Mouse (Mus musculus): ENCODE results near the gene Gm3448. TPM values are rescaled to one million over a fixed set of nuclear protein-coding genes. Genes with fewer than 3 reads are reported as not detected.
"Not testable (repeated sequence)": the region's sequence is repeated elsewhere in the genome, so short reads cannot be mapped to it uniquely, and the experiment has no call there.

Gm3448 gene
- polyA plus RNA-seq, 1 experiment from 2014 or later: 5.4 TPM

DNA sequence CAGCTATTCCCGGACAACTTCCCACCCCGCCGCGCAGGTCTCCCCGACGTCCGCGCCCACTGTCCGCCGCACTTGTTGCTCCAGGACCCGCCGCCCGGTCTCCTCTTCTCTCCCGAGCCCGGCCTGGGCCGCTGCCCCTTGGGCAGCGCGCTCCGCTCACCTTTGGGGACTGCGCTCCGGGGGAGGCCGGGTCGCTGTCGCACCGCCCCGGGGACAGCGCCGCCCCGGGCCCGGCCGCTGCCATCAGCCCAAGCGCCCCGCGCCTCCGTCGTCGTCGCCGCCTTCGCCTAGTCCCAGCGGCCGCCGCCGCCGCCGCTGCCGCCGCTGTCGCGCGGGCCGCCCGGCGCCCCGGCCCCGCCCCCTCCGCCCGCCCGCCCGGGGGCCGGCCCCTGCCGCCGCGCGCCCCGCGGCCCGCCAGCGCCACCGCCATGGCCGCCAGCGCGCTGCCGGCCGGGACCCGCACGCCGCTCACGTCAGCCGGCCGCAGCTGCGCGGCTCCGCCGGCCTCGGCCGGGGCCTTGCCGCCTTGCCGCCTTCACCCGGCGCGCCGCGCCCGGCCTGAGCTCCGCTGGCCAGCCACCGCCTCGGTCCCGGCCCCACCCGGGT lies 80.3 kb downstream of the Gm3448 start, which contains the start of gene Phf10:
Gene Phf10 (minus strand): TSS at position 323 of the 606 bp plus-strand sequence.
- H3K4me3 ChIP-seq (ENCODE audit: low read depth, low read length): peak within 1 kb of the TSS; percentile 79
- not testable (repeated sequence) for H3K9me3 ChIP-seq (ENCODE audit: low read length); H3K4me1 ChIP-seq (ENCODE audit: insufficient read depth); H3K27me3 ChIP-seq (ENCODE audit: insufficient read depth, low read length)
- peak within 1 kb of the TSS; percentile 92 for H3K27ac ChIP-seq (ENCODE audit: low read depth)
- WGBS (ENCODE audit: insufficient replicate concordance): under 1% methylated on average over 41 of the region's 100 CpGs
- peak; percentile 86 for ATAC-seq
- H3K9ac ChIP-seq (replicated peaks): peak within 1 kb of the TSS; percentile 93
- H3K36me3 ChIP-seq (replicated peaks; ENCODE audit: insufficient read depth, low read length): peaks cover 12% of the 10 kb centered on the region
- H3K4me2 ChIP-seq (ENCODE audit: low read depth, low read length): peak within 1 kb of the TSS; percentile 93
- DNase-seq: peak; percentile 55

DNA sequence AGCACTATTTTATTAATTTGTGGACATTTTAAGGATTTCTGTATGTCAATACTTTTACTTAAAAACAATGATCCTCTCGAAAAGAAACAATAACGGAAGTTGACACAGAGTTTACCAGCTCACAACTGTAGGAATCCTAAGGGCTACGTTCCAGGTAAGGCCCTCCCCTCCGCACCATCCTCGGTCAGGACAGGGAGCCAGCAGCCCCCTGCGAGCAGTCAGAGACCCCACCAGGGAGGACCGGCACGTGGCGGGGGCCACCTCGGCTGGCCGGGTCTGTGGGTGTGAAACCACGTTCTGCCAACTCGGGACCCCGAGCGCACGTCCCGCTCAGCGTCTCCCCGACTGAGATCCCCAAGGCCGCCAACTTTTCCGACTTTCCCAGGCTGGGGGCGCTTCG lies 80.8 kb downstream of the Gm3448 start:
- under 1% methylated on average over 20 of the region's 23 CpGs for WGBS (ENCODE audit: insufficient replicate concordance)
- DNase-seq: peak; percentile 47
- no peaks in the 10 kb centered on the region for H3K9me3 ChIP-seq (ENCODE audit: low read length)
- H3K4me1 ChIP-seq (ENCODE audit: insufficient read depth): peaks cover 6% of the 10 kb centered on the region; the same call in 1 of the 2 replicates
- H3K4me3 ChIP-seq (ENCODE audit: low read depth, low read length): peak overlapping the region; percentile 79
- no peaks in the 10 kb centered on the region for H3K27me3 ChIP-seq (ENCODE audit: insufficient read depth, low read length)
- H3K4me2 ChIP-seq (ENCODE audit: low read depth, low read length): peak overlapping the region; percentile 93
- peak overlapping the region; percentile 93 for H3K9ac ChIP-seq (replicated peaks)
- no peak for TF ChIP-seq CTCF (IDR thresholded peaks at IDR 0.05; ENCODE audit: low read depth)
- TF ChIP-seq EP300 (IDR thresholded peaks at IDR 0.05; ENCODE audit: low read depth): no peak
- H3K36me3 ChIP-seq (replicated peaks; ENCODE audit: insufficient read depth, low read length): peaks cover 12% of the 10 kb centered on the region
- peak; percentile 20 for ATAC-seq
- peak overlapping the region; percentile 92 for H3K27ac ChIP-seq (ENCODE audit: low read depth)

DNA sequence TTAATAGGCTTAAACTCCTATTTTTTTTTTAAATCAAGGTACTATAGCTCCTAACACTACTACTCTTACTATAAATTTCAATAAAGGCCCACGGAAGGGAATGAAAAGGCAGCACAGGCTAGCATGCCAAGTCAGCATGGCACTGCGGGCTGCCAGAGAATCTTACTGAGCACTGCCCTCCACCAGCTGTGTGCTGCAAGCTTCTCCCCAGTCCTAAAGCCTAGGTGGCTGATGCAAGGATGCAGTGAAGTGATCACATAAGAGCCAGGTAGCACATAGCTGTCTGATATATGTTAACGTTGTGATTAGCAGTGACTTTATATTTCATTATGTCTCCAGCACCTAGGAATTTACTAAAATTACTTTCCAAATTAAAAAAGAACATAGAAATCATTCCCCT lies 81.4 kb downstream of the Gm3448 start:
- H3K9me3 ChIP-seq (ENCODE audit: low read length): no peaks in the 10 kb centered on the region
- peaks cover 6% of the 10 kb centered on the region; the same call in 1 of the 2 replicates for H3K4me1 ChIP-seq (ENCODE audit: insufficient read depth)
- H3K27ac ChIP-seq (ENCODE audit: low read depth): 0 out of 2 replicates have a peak overlapping the region, but pooled peaks have one; percentile 18
- H3K9ac ChIP-seq (replicated peaks): peak overlapping the region; percentile 61
- peak; percentile 18; the same call in 1 of the 2 replicates for ATAC-seq
- 29% methylated on average over 3 of the region's 3 CpGs for whole genome bisulfite sequencing (ENCODE audit: insufficient replicate concordance)
- H3K4me3 ChIP-seq (ENCODE audit: low read depth, low read length): peak overlapping the region; percentile 79
- peak overlapping the region; percentile 93 for H3K4me2 ChIP-seq (ENCODE audit: low read depth, low read length)
- H3K36me3 ChIP-seq (replicated peaks; ENCODE audit: insufficient read depth, low read length): peaks cover 13% of the 10 kb centered on the region
- peak; percentile 36 for DNase-seq
- no peaks in the 10 kb centered on the region for H3K27me3 ChIP-seq (ENCODE audit: insufficient read depth, low read length)
- no peak for TF ChIP-seq CTCF (IDR thresholded peaks at IDR 0.05; ENCODE audit: low read depth)
- TF ChIP-seq EP300 (IDR thresholded peaks at IDR 0.05; ENCODE audit: low read depth): no peak

DNA sequence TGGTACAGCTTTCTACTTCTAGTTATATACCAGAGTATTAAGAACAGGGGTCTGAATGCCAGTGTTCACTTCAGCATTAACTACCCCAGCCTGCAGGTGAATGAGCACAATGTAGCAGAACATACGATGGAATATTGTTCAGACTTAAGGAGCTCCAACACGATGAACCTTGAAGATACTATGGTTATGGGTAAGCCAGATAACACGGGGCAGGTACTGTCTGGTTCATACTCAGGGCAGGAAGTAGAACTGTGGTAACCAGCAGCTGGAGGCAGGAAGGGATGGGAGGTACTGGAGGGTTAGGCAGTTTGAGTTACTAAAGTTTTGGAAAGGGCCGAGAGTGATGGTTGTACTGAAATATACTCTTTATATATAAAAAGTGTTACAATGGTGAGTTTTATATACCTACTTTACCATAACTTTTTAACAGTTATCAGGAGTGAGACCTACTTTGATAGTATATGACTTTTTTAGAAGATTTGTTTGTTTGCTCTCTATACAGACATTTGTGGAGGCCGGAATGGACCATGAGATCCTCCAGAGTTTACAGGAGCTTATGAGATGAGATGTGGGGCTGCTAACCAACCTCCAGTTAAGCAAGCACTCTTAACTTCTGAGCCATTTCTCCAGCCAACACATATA lies 82.5 kb downstream of the Gm3448 start:
- 49% methylated on average over 5 of the region's 5 CpGs for WGBS (ENCODE audit: insufficient replicate concordance)
- Histone ChIP-seq H3K36me3 (replicated peaks; ENCODE audit: insufficient read depth, low read length) (peaks cover 25% of the 10 kb centered on the region), H3K27ac (ENCODE audit: low read depth) (no peak overlapping the region), H3K4me1 (ENCODE audit: insufficient read depth) (peaks cover 9% of the 10 kb centered on the region; the same call in 1 of the 2 replicates), H3K4me2 (ENCODE audit: low read depth, low read length) (peak overlapping the region; percentile 93), H3K9me3 (ENCODE audit: low read length) (no peaks in the 10 kb centered on the region), H3K9ac (replicated peaks) (no peak overlapping the region), H3K4me3 (ENCODE audit: low read depth, low read length) (no peak overlapping the region), H3K27me3 (ENCODE audit: insufficient read depth, low read length) (no peaks in the 10 kb centered on the region)
- DNase-seq (no peak), ATAC-seq (no peak)
- no peak for TF ChIP-seq EP300 (IDR thresholded peaks at IDR 0.05; ENCODE audit: low read depth)
- no peak for TF ChIP-seq CTCF (IDR thresholded peaks at IDR 0.05; ENCODE audit: low read depth)

DNA sequence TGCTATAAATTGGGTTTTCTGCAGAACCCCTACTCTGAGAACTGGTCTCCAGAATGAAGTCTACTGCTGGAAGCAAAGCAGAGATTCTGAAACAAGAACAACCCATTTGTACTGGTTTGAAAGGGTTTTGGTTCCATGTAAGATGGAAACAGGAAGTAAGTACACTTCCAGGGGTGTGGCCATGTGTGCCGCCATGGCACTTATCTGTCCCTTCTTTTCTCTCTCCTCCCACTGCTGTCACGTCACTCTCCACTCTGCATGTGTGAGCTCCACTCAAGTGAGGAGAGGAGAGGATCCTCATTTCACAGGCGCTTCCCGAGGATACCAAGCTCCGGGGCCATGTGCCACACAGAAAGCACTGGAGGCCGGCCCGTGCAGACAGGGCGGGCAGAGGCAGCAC lies 87.9 kb downstream of the Gm3448 start:
- ATAC-seq: peak; percentile 66
- Histone ChIP-seq H3K9me3 (ENCODE audit: low read length) (no peaks in the 10 kb centered on the region), H3K9ac (replicated peaks) (no peak overlapping the region), H3K4me2 (ENCODE audit: low read depth, low read length) (peak overlapping the region; percentile 11; the same call in 1 of the 2 replicates), H3K27me3 (ENCODE audit: insufficient read depth, low read length) (no peaks in the 10 kb centered on the region), H3K27ac (ENCODE audit: low read depth) (no peak overlapping the region), H3K4me3 (ENCODE audit: low read depth, low read length) (no peak overlapping the region), H3K4me1 (ENCODE audit: insufficient read depth) (peaks cover 6% of the 10 kb centered on the region; the same call in 1 of the 2 replicates), H3K36me3 (replicated peaks; ENCODE audit: insufficient read depth, low read length) (peaks cover 65% of the 10 kb centered on the region)
- DNase-seq: no peak
- WGBS (ENCODE audit: insufficient replicate concordance): 77% methylated on average over 8 of the region's 8 CpGs
- TF ChIP-seq EP300 (IDR thresholded peaks at IDR 0.05; ENCODE audit: low read depth): no peak
- TF ChIP-seq CTCF (IDR thresholded peaks at IDR 0.05; ENCODE audit: low read depth): no peak

DNA sequence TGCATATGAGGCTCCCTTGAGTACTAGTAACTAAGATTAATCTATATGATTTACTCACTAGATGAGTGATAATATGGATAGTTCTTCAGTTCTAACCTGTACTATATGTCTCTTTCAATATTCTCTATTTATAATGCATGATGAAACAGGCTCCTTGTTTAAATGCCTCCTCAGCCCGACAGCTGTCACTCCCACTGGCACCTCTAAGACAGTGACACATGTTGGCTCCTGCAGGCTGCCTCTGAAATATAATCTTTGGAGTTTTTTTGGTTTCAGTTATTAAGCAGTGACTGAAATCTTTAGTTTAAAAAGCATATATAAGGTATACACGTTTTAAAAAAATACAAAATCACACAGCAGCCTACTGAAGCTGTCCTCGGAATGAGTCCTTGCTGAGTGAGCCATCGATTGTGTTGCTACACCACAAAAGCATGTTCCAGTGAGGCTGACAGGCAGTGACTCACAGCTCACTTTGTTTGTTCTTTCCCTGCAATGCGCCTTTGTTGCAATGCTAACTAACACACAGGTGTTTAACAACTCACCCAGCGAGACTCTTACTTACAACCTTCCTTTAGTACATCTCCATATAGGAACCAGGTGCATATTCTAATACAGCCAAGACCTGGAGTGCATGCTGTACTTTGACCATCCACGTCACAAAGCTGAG lies 92.0 kb downstream of the Gm3448 start:
- no peak overlapping the region for H3K4me2 ChIP-seq (ENCODE audit: low read depth, low read length)
- peak; percentile 79 for ATAC-seq
- peaks cover 10% of the 10 kb centered on the region for H3K4me1 ChIP-seq (ENCODE audit: insufficient read depth)
- H3K27me3 ChIP-seq (ENCODE audit: insufficient read depth, low read length): no peaks in the 10 kb centered on the region
- H3K4me3 ChIP-seq (ENCODE audit: low read depth, low read length): no peak overlapping the region
- H3K9me3 ChIP-seq (ENCODE audit: low read length): no peaks in the 10 kb centered on the region
- 73% methylated on average over 7 of the region's 7 CpGs for WGBS (ENCODE audit: insufficient replicate concordance)
- TF ChIP-seq EP300 (IDR thresholded peaks at IDR 0.05; ENCODE audit: low read depth) (no peak), CTCF (IDR thresholded peaks at IDR 0.05; ENCODE audit: low read depth) (no peak)
- no peak overlapping the region for H3K27ac ChIP-seq (ENCODE audit: low read depth)
- no peak for DNase-seq
- peaks cover 69% of the 10 kb centered on the region for H3K36me3 ChIP-seq (replicated peaks; ENCODE audit: insufficient read depth, low read length)
- no peak overlapping the region for H3K9ac ChIP-seq (replicated peaks)

Other genes with a start within 250 kb of the Gm3448 start
- gene Wdr27, start 98.4 kb downstream of the Gm3448 start, polyA plus RNA-seq (2015; fragmentation: Nextera tagmentation; extraction: Ambion mirVana): 3.2 and 4.2 TPM in 2 replicates
- gene 1600012H06Rik, start 98.4 kb downstream of the Gm3448 start, polyA plus RNA-seq (2015; fragmentation: Nextera tagmentation; extraction: Ambion mirVana): 20.0 and 21.3 TPM in 2 replicates
- gene Phf10, start 80.3 kb downstream of the Gm3448 start, polyA plus RNA-seq (2015; fragmentation: Nextera tagmentation; extraction: Ambion mirVana): 37.3 and 40.6 TPM in 2 replicates
- gene 9030025P20Rik, start 63.1 kb downstream of the Gm3448 start, polyA plus RNA-seq (2015; fragmentation: Nextera tagmentation; extraction: Ambion mirVana): 3.3 and 3.9 TPM in 2 replicates
- gene Gm3417, start 62.7 kb downstream of the Gm3448 start, polyA plus RNA-seq (2015; fragmentation: Nextera tagmentation; extraction: Ambion mirVana): 1.8 and 1.9 TPM in 2 replicates
- 2.7 and 3.7 TPM in 2 replicates for gene Gm3435, start 31.4 kb downstream of the Gm3448 start, polyA plus RNA-seq (2015; fragmentation: Nextera tagmentation; extraction: Ambion mirVana)
- gene Ermard, start 329 bp downstream of the Gm3448 start, polyA plus RNA-seq (2015; fragmentation: Nextera tagmentation; extraction: Ambion mirVana): 24.2 and 27.2 TPM in 2 replicates
- 3.7 and 5.2 TPM in 2 replicates for gene Tcte3, start within 50 bp of the Gm3448 start, polyA plus RNA-seq (2015; fragmentation: Nextera tagmentation; extraction: Ambion mirVana)